ENCODE assay signal across 12 mouse cellular contexts in the genomic region with DNA sequence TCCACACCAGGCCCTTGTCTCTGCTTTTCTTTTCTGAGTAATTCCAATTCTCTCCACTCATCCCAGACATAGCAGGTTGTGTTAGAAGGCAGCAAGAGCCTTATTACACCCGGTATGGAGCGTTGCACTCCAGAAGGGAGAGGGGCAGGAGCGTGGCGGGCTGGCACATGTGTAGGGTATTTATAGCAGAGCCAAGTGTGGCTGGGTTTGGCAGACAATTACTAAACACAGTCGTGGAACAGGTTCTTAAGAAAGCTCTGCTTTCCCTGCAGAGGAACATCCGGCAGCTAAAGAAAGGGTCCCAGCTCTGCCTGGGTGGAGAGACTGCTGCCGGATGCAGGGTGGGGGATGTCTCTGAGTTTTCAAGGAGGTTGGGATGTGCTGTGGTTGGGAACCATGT. TPM values are rescaled to one million over a fixed set of nuclear protein-coding genes. Genes with fewer than 3 reads are reported as not detected.
DNase-seq lines count a peak whose midpoint lies in the region; ATAC-seq and TF ChIP-seq lines count a peak whose summit lies in the region.
"Had no signal": no experiment of that assay in that cellular context is flagged by ENCODE, and none has a peak within 500 bp of the region (broad histone marks: within the 10 kb centered on the region; RNA-seq: fewer than 3 reads in every experiment).

No protein-coding gene starts in this region.

- TF ChIP-seq EP300 in stomach, postnatal 0 days (optimal IDR thresholded peaks at IDR 0.05) = no peak

- no peak for DNase-seq in gastrocnemius, adult 2 months
- DNase-seq in gastrocnemius, postnatal 36 days = no peak
- DNase-seq in midbrain, embryonic 11.5 days (ENCODE audit: low spot score, missing footprints) = peak; percentile 23
- no peak for DNase-seq in midbrain, embryonic 14.5 days
- peak; percentile 63 to 66 for DNase-seq in left cerebral cortex, postnatal 10 days (ENCODE audit: extremely low spot score in 1 of 2, low spot score in 2 of 2)
- no peak for DNase-seq in stomach, postnatal 0 days (ENCODE audit: low spot score)
- DNase-seq in retina, postnatal 1 day = no peak
- DNase-seq: B cell, adult 2 months; kidney, adult 11 months; liver had no signal

- no peaks in the 10 kb centered on the region for H3K9me3 ChIP-seq in midbrain, embryonic 11.5 days (ENCODE audit: control insufficient read depth, low read length)
- no peaks in the 10 kb centered on the region for H3K9me3 ChIP-seq in midbrain, embryonic 14.5 days (ENCODE audit: control insufficient read depth, low read length)
- H3K9me3 ChIP-seq in stomach, postnatal 0 days (ENCODE audit: control insufficient read depth, low read length) = no peaks in the 10 kb centered on the region
- H3K9me3 ChIP-seq in intestine, embryonic 16.5 days (ENCODE audit: control insufficient read depth, low read length) = no peaks in the 10 kb centered on the region

- no peak for ATAC-seq in midbrain, embryonic 11.5 days (ENCODE audit: low FRiP score)
- no peak for ATAC-seq in midbrain, embryonic 14.5 days (ENCODE audit: low FRiP score, low TSS enrichment)
- no peak for ATAC-seq in stomach, postnatal 0 days (ENCODE audit: low FRiP score, low TSS enrichment)
- no peak for ATAC-seq in intestine, embryonic 16.5 days
- ATAC-seq: midbrain, embryonic 16.5 days had no signal

- H3K27me3 ChIP-seq in midbrain, embryonic 11.5 days (ENCODE audit: control insufficient read depth, insufficient read depth, low read length) = no peaks in the 10 kb centered on the region
- no peaks in the 10 kb centered on the region for H3K27me3 ChIP-seq in midbrain, embryonic 14.5 days (ENCODE audit: control insufficient read depth, insufficient read depth, low read length)
- H3K27me3 ChIP-seq in stomach, postnatal 0 days (ENCODE audit: control insufficient read depth, insufficient read depth, low read length) = no peaks in the 10 kb centered on the region
- no peaks in the 10 kb centered on the region for H3K27me3 ChIP-seq in intestine, embryonic 16.5 days (replicated peaks; ENCODE audit: control insufficient read depth, insufficient read depth, low read length)

- H3K36me3 ChIP-seq in midbrain, embryonic 11.5 days (ENCODE audit: control insufficient read depth, insufficient read depth, low read length) = no peaks in the 10 kb centered on the region
- no peaks in the 10 kb centered on the region for H3K36me3 ChIP-seq in midbrain, embryonic 14.5 days (ENCODE audit: control insufficient read depth, insufficient read depth, low read length)
- no peaks in the 10 kb centered on the region for H3K36me3 ChIP-seq in stomach, postnatal 0 days (ENCODE audit: control insufficient read depth, insufficient read depth, low read length)
- H3K36me3 ChIP-seq in intestine, embryonic 16.5 days (ENCODE audit: control insufficient read depth, insufficient read depth, low read length) = no peaks in the 10 kb centered on the region

- no peak overlapping the region for H3K4me3 ChIP-seq in gastrocnemius, adult 2 months
- no peak overlapping the region for H3K4me3 ChIP-seq in midbrain, embryonic 11.5 days (ENCODE audit: low read depth, low read length)
- no peak overlapping the region for H3K4me3 ChIP-seq in midbrain, embryonic 14.5 days (replicated peaks; ENCODE audit: low read depth, low read length)
- H3K4me3 ChIP-seq in stomach, postnatal 0 days (ENCODE audit: low read depth, low read length) = no peak overlapping the region
- H3K4me3 ChIP-seq in intestine, embryonic 16.5 days (ENCODE audit: low read length) = no peak overlapping the region

- intact Hi-C loops in gastrocnemius, adult 2 months (cut with DNase I) = no loop called here
- intact Hi-C loops in gastrocnemius, postnatal 36 days (cut with DNase I) = no loop called here
- intact Hi-C loops in left cerebral cortex, postnatal 10 days (cut with DNase I) = no loop called here

- 70% methylated on average over 7 of the region's 7 CpGs for WGBS in midbrain, embryonic 11.5 days
- WGBS in midbrain, embryonic 14.5 days = 70% methylated on average over 7 of the region's 7 CpGs
- 39% methylated on average over 7 of the region's 7 CpGs for WGBS in stomach, postnatal 0 days
- 64% methylated on average over 7 of the region's 7 CpGs for WGBS in intestine, embryonic 16.5 days

- no peak for TF ChIP-seq CTCF in gastrocnemius, adult 2 months (IDR thresholded peaks at IDR 0.05)
- TF ChIP-seq CTCF in stomach, postnatal 0 days (IDR thresholded peaks at IDR 0.05; ENCODE audit: low read depth) = no peak

- no peak overlapping the region for H3K4me2 ChIP-seq in midbrain, embryonic 11.5 days
- H3K4me2 ChIP-seq in midbrain, embryonic 14.5 days (ENCODE audit: low read length) = no peak overlapping the region
- no peak overlapping the region for H3K4me2 ChIP-seq in stomach, postnatal 0 days (replicated peaks; ENCODE audit: low read depth)
- no peak overlapping the region for H3K4me2 ChIP-seq in intestine, embryonic 16.5 days (ENCODE audit: low read depth, low read length)

- peak overlapping the region; percentile 28; the same call in 1 of the 2 replicates for H3K27ac ChIP-seq in gastrocnemius, adult 2 months
- H3K27ac ChIP-seq in midbrain, embryonic 11.5 days (ENCODE audit: low read depth, low read length) = no peak overlapping the region
- no peak overlapping the region for H3K27ac ChIP-seq in midbrain, embryonic 14.5 days (replicated peaks; ENCODE audit: low read depth, low read length)
- H3K27ac ChIP-seq in stomach, postnatal 0 days (replicated peaks) = peak overlapping the region; percentile 58
- no peak overlapping the region for H3K27ac ChIP-seq in intestine, embryonic 16.5 days (ENCODE audit: low read length)

- no peaks in the 10 kb centered on the region; the same call in 1 of the 2 replicates for H3K4me1 ChIP-seq in midbrain, embryonic 11.5 days (ENCODE audit: control insufficient read depth, insufficient read depth, low read length)
- no peaks in the 10 kb centered on the region for H3K4me1 ChIP-seq in midbrain, embryonic 14.5 days (ENCODE audit: control insufficient read depth, insufficient read depth, low read length)
- H3K4me1 ChIP-seq in stomach, postnatal 0 days (replicated peaks; ENCODE audit: control insufficient read depth, insufficient read depth) = peaks cover 17% of the 10 kb centered on the region
- H3K4me1 ChIP-seq in intestine, embryonic 16.5 days (ENCODE audit: control insufficient read depth, insufficient read depth, low read length) = peaks cover 22% of the 10 kb centered on the region

- H3K9ac ChIP-seq in midbrain, embryonic 11.5 days (ENCODE audit: low read length) = no peak overlapping the region
- no peak overlapping the region for H3K9ac ChIP-seq in midbrain, embryonic 14.5 days (replicated peaks; ENCODE audit: low read length)
- no peak overlapping the region for H3K9ac ChIP-seq in stomach, postnatal 0 days (ENCODE audit: low read length)
- no peak overlapping the region for H3K9ac ChIP-seq in intestine, embryonic 16.5 days (ENCODE audit: low read depth, low read length)

RNA-seq across cellular contexts. Expression of a gene that starts 48.8 kb away (rescaled TPM):
- 10 to 100 TPM in 1 of 2 experiments, 1 to 10 TPM in 1; 6.8 to 10.0 TPM for total RNA-seq in gastrocnemius, adult 2 months (2021)
- total RNA-seq in gastrocnemius, postnatal 36 days (2021) = 1 to 10 TPM; 6.3 to 7.4 TPM
- 3.1 and 3.4 TPM in 2 replicates for polyA plus RNA-seq in midbrain, embryonic 11.5 days (2014; fragmentation: Nextera tagmentation; extraction: Ambion mirVana)
- polyA plus RNA-seq in midbrain, embryonic 14.5 days (2014; fragmentation: Nextera tagmentation; extraction: Ambion mirVana) = 4.7 and 8.7 TPM in 2 replicates
- total RNA-seq in left cerebral cortex, postnatal 10 days (2021) = 10 to 100 TPM; 20.9 to 27.4 TPM
- polyA plus RNA-seq in stomach, postnatal 0 days (2015; fragmentation: Nextera tagmentation; extraction: Ambion mirVana) = 5.0 and 5.1 TPM in 2 replicates
- 7.4 and 7.9 TPM in 2 replicates for polyA plus RNA-seq in intestine, embryonic 16.5 days (2015; fragmentation: Nextera tagmentation; extraction: Ambion mirVana)

RNA-seq across cellular contexts. Expression of a gene that starts 59.7 kb away (rescaled TPM):
- 1 to 10 TPM; 7.2 to 9.3 TPM for total RNA-seq in gastrocnemius, adult 2 months (2021)
- total RNA-seq in gastrocnemius, postnatal 36 days (2021) = 1 to 10 TPM; 7.8 to 8.5 TPM
- polyA plus RNA-seq in midbrain, embryonic 11.5 days (2014; fragmentation: Nextera tagmentation; extraction: Ambion mirVana) = 12.3 and 14.0 TPM in 2 replicates
- polyA plus RNA-seq in midbrain, embryonic 14.5 days (2014; fragmentation: Nextera tagmentation; extraction: Ambion mirVana) = 22.3 and 28.5 TPM in 2 replicates
- 10 to 100 TPM; 13.4 to 18.1 TPM for total RNA-seq in left cerebral cortex, postnatal 10 days (2021)
- polyA plus RNA-seq in stomach, postnatal 0 days (2015; fragmentation: Nextera tagmentation; extraction: Ambion mirVana) = 19.5 and 20.1 TPM in 2 replicates
- polyA plus RNA-seq in intestine, embryonic 16.5 days (2015; fragmentation: Nextera tagmentation; extraction: Ambion mirVana) = 23.6 and 26.8 TPM in 2 replicates

Comparison
In these comparisons a context has a peak if more than half of its experiments do, and no peak if none do; other contexts are left out.
1. DNase-seq: peak in midbrain, embryonic 11.5 days (single experiment) and left cerebral cortex, postnatal 10 days (2 of 2); none in gastrocnemius, adult 2 months (single experiment), gastrocnemius, postnatal 36 days (0 of 2), midbrain, embryonic 14.5 days (single experiment), stomach, postnatal 0 days (single experiment) and retina, postnatal 1 day (single experiment).
2. H3K27ac ChIP-seq: peak in gastrocnemius, adult 2 months (single experiment) and stomach, postnatal 0 days (single experiment); none in midbrain, embryonic 11.5 days (single experiment), midbrain, embryonic 14.5 days (single experiment) and intestine, embryonic 16.5 days (single experiment).